Mouse (Mus musculus): ENCODE measurements at regions not wholly inside any gene's neighbourhood (a gene's known extent, or its start where the extent isn't known, plus 50 kb on each side); places are given as distances from the start of the nearest gene placed in this dataset.

DNA sequence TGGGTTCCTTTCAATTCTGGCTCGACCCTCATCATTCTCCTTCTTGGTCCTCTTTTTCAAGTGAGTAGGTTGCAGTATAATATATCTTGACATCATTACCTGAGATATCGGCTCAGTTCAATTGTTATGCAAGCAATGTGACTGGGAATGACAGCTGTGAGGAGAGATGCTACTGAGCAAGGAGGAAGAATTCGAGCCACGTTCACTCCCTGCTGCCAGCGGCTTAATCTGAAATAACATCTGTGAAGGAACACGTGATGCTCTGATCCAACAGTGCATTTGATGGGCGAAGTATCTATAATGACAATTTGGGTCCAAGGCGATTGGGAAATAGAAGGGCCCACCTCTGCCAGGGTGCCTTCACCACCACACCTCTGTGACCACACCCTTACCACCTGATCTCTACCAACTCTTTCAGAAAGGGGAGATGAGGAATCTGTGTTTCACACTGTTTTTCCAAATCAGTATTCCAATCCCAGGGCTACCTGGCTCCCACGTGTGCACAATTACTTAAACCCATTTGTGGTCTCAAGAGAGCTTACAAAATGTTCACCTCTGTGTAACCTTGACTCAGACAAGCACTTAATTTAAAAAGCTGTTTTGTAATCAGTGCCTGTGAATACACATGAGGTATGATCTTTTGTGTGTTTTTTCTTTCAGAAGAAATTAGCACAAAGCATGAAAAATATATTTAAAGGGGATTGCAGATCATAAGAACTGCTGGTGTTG lies 248.6 kb upstream of the Sash1 start:
- H3K4me1 ChIP-seq = no peaks in the 10 kb centered on the region; the same call in 1 of the 2 replicates
- no peak overlapping the region for H3K27ac ChIP-seq
- no peak for ATAC-seq (ENCODE audit: low FRiP score)
- no peak overlapping the region for H3K9ac ChIP-seq
- H3K4me3 ChIP-seq (replicated peaks) = no peak overlapping the region
- H3K9me3 ChIP-seq = no peaks in the 10 kb centered on the region
- no peaks in the 10 kb centered on the region for H3K27me3 ChIP-seq
- H3K4me2 ChIP-seq = no peak overlapping the region
- H3K36me3 ChIP-seq (replicated peaks) = no peaks in the 10 kb centered on the region
- 80% methylated on average over 9 of the region's 9 CpGs for WGBS

DNA sequence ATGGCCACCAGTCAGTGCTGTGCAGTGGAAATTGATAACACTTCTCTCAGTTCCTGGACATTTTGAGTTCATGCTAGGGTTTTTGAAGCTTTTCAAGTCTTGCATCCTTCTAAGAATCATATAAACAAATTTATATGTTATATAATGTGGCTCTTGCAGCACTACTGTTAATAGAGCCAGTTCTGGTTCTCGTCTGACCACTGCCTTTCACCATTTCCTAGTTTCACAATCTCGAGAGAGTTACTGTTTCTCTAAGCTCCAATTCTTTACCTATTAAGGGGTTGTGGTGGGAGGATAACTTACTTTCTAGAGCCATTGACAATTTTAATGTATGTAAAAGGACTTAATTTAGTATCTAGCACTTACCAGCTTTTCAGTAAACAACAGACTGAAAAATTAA lies 244.2 kb upstream of the Sash1 start:
- no peak for ATAC-seq (ENCODE audit: low FRiP score)
- no peak overlapping the region for H3K9ac ChIP-seq
- no peaks in the 10 kb centered on the region; the same call in 1 of the 2 replicates for H3K4me1 ChIP-seq
- H3K36me3 ChIP-seq (replicated peaks) = no peaks in the 10 kb centered on the region
- H3K9me3 ChIP-seq = no peaks in the 10 kb centered on the region
- H3K4me2 ChIP-seq = no peak overlapping the region
- H3K27ac ChIP-seq = no peak overlapping the region
- no peaks in the 10 kb centered on the region for H3K27me3 ChIP-seq
- H3K4me3 ChIP-seq (replicated peaks) = no peak overlapping the region
- WGBS = 85% methylated on average over 2 of the region's 2 CpGs

DNA sequence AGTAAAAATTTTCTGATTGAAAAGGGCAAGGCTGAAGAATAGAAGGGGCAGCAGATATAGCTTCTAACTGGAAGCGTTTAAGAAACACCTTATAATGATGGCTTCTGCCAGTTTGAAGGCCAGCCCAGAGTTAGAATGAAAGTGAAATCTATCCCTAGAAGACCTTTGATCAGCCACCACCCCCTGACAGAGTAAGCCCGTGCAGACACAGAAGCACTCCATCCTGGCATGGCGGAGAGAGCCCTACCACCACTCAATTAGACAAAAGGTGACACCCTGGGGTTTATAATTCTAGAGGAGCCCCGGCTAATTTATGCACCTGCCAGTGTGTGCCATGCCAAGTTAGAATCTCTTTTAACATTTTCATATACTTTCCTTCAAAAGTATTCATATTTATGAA lies 233.4 kb upstream of the Sash1 start:
- peak; percentile 43; the same call in 1 of the 2 replicates for ATAC-seq (ENCODE audit: low FRiP score)
- 0 out of 2 replicates have a peak overlapping the region, but pooled peaks have one; percentile 25 for H3K27ac ChIP-seq
- H3K9ac ChIP-seq = no peak overlapping the region
- H3K4me3 ChIP-seq (replicated peaks) = no peak overlapping the region
- no peak overlapping the region for H3K4me2 ChIP-seq
- H3K36me3 ChIP-seq (replicated peaks) = no peaks in the 10 kb centered on the region
- 5% methylated on average over 4 of the region's 4 CpGs for WGBS
- H3K4me1 ChIP-seq = peaks cover 26% of the 10 kb centered on the region
- H3K27me3 ChIP-seq = 0 out of 2 replicates have a peak, but pooled peaks cover 4% of the 10 kb centered on the region
- no peaks in the 10 kb centered on the region for H3K9me3 ChIP-seq

DNA sequence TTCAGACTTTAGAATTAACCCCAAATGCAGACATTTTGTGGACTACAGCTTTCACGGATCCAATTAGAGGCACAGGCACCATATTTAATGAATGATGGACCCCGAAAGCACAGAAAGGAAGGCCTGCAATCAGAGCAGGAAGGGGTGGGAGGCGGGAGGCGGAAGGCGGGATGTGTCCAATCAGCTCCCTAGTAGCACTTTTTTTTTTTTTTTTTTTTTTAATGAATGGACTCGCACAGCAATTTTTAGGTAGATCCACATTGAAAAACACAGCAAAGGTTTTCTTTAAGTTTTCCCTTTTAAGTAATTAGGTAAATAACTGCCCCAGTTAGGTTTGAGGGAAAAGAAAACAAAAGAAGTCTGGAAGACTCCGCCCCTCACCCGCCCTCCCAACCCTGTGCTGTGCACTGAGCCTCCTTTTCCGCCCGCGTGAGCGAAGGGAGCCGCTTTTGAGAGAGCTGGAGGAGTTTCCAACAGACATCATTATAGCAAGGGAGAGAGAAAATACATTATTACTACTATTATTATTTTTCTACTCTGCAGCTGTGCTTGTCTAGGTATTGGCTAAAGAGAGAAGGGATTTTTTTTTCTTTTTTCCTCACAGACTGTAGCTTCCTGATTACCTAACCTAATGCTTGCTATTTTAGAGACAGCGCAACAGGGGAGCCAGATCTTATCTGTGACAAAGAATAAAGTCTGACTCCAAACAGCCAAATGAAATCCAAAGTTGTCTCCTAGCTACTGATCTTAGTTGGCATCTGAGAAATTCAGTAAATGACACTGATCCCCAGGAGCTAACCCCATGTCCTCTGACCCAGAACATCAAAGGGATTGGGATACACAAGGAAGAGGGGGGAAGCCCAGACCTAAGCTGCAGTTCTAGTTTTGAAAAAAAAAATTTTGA lies 232.0 kb upstream of the Sash1 start:
- Histone ChIP-seq H3K4me3 (replicated peaks) (peak overlapping the region; percentile 23), H3K9ac (no peak overlapping the region), H3K9me3 (no peaks in the 10 kb centered on the region), H3K36me3 (replicated peaks) (no peaks in the 10 kb centered on the region), H3K4me1 (peaks cover 26% of the 10 kb centered on the region), H3K4me2 (peak overlapping the region; percentile 42), H3K27ac (peak overlapping the region; percentile 43), H3K27me3 (0 out of 2 replicates have a peak, but pooled peaks cover 4% of the 10 kb centered on the region)
- peak; percentile 83 for ATAC-seq (ENCODE audit: low FRiP score)
- WGBS = 12% methylated on average over 14 of the region's 14 CpGs

- Histone ChIP-seq H3K4me2 (peak overlapping the region; percentile 42), H3K9ac (no peak overlapping the region), H3K36me3 (replicated peaks) (no peaks in the 10 kb centered on the region), H3K27ac (peak overlapping the region; percentile 37), H3K27me3 (0 out of 2 replicates have a peak, but pooled peaks cover 4% of the 10 kb centered on the region), H3K4me3 (replicated peaks) (peak overlapping the region; percentile 23), H3K4me1 (peaks cover 26% of the 10 kb centered on the region), H3K9me3 (no peaks in the 10 kb centered on the region)
- ATAC-seq (ENCODE audit: low FRiP score) = no peak
- WGBS = 86% methylated on average over 7 of the region's 7 CpGs
These were observed 231.3 kb upstream of the Sash1 start for GRCm38 (mm10) chr10:9117134-9117533.

- Histone ChIP-seq H3K9me3 (no peaks in the 10 kb centered on the region), H3K4me2 (no peak overlapping the region), H3K9ac (no peak overlapping the region), H3K36me3 (replicated peaks) (no peaks in the 10 kb centered on the region), H3K4me3 (replicated peaks) (no peak overlapping the region), H3K27ac (no peak overlapping the region), H3K27me3 (no peaks in the 10 kb centered on the region), H3K4me1 (peaks cover 15% of the 10 kb centered on the region)
- 85% methylated on average over 5 of the region's 5 CpGs for WGBS
- ATAC-seq (ENCODE audit: low FRiP score) = no peak
These were observed 227.8 kb upstream of the Sash1 start for GRCm38 (mm10) chr10:9113706-9114105.

DNA sequence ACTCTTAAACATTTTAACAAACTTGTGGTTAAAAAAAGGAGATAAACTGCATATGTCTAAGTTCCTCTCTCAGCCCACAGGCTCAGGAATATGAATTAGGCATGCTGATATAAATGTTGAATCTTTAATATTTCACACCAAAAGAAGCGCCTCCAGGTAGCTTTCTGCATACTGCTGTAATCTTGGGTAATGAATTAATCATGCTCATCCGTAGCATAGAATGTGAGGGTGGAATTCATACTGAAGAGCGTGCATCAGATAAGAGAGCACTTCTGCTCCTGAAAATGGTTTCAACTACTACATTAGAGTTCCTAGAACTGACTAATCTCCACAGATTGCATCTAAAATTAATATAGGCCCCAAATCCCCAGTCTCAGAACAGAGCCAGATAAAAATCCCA lies 225.2 kb upstream of the Sash1 start:
- ATAC-seq (ENCODE audit: low FRiP score) = no peak
- H3K4me1 ChIP-seq = no peaks in the 10 kb centered on the region
- H3K36me3 ChIP-seq (replicated peaks) = no peaks in the 10 kb centered on the region
- no peak overlapping the region for H3K4me3 ChIP-seq (replicated peaks)
- WGBS = 94% methylated on average over 3 of the region's 3 CpGs
- H3K27me3 ChIP-seq = no peaks in the 10 kb centered on the region
- no peak overlapping the region for H3K4me2 ChIP-seq
- no peak overlapping the region for H3K27ac ChIP-seq
- no peak overlapping the region for H3K9ac ChIP-seq
- H3K9me3 ChIP-seq = no peaks in the 10 kb centered on the region

GRCm38 (mm10) chr10:9096207-9096606 lies 210.3 kb upstream of the Sash1 start:
- Histone ChIP-seq H3K27me3 (no peaks in the 10 kb centered on the region), H3K9ac (no peak overlapping the region), H3K27ac (no peak overlapping the region), H3K36me3 (replicated peaks) (no peaks in the 10 kb centered on the region), H3K4me3 (replicated peaks) (no peak overlapping the region), H3K9me3 (no peaks in the 10 kb centered on the region), H3K4me2 (no peak overlapping the region), H3K4me1 (peaks cover 3% of the 10 kb centered on the region; the same call in 1 of the 2 replicates)
- WGBS = 91% methylated on average over 2 of the region's 2 CpGs
- ATAC-seq (ENCODE audit: low FRiP score) = no peak

DNA sequence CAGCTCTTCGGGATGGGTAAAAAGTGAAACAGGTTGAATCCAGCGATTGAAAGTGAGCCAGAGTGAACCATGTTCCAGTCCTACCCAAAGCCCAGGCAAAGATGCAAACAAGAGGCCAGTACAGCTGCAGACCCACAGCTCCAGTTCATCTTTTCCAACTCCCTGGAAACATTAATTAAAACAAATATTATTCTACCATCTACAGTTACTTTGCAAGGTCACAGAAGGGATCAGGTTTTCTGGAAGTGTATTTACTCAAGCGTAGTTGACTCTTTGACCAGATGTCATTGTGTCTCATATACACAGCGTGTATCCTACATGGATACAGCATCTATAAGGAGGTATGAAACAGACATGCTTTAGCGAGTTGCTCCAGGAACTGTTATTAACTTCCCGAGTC lies 209.3 kb upstream of the Sash1 start:
- no peaks in the 10 kb centered on the region for H3K36me3 ChIP-seq (replicated peaks)
- no peaks in the 10 kb centered on the region for H3K27me3 ChIP-seq
- no peaks in the 10 kb centered on the region for H3K9me3 ChIP-seq
- WGBS = 85% methylated on average over 6 of the region's 6 CpGs
- no peak overlapping the region for H3K4me3 ChIP-seq (replicated peaks)
- H3K27ac ChIP-seq = no peak overlapping the region
- H3K4me2 ChIP-seq = no peak overlapping the region
- H3K4me1 ChIP-seq = peaks cover 3% of the 10 kb centered on the region; the same call in 1 of the 2 replicates
- ATAC-seq (ENCODE audit: low FRiP score) = no peak
- H3K9ac ChIP-seq = no peak overlapping the region

GRCm38 (mm10) chr10:9092237-9092885 lies 206.5 kb upstream of the Sash1 start:
- Histone ChIP-seq H3K4me2 (no peak overlapping the region), H3K27me3 (no peaks in the 10 kb centered on the region), H3K9ac (no peak overlapping the region), H3K4me3 (replicated peaks) (no peak overlapping the region), H3K27ac (no peak overlapping the region), H3K9me3 (no peaks in the 10 kb centered on the region), H3K36me3 (replicated peaks) (no peaks in the 10 kb centered on the region), H3K4me1 (peaks cover 3% of the 10 kb centered on the region; the same call in 1 of the 2 replicates)
- 71% methylated on average over 10 of the region's 10 CpGs for WGBS
- no peak for ATAC-seq (ENCODE audit: low FRiP score)

- Histone ChIP-seq H3K9ac (no peak overlapping the region), H3K4me1 (peaks cover 3% of the 10 kb centered on the region; the same call in 1 of the 2 replicates), H3K9me3 (no peaks in the 10 kb centered on the region), H3K27me3 (no peaks in the 10 kb centered on the region), H3K36me3 (replicated peaks) (no peaks in the 10 kb centered on the region), H3K4me2 (no peak overlapping the region), H3K4me3 (replicated peaks) (no peak overlapping the region), H3K27ac (no peak overlapping the region)
- ATAC-seq (ENCODE audit: low FRiP score) = no peak
- WGBS = 94% methylated on average over 6 of the region's 6 CpGs
These were observed 205.1 kb upstream of the Sash1 start for GRCm38 (mm10) chr10:9090961-9091360.

DNA sequence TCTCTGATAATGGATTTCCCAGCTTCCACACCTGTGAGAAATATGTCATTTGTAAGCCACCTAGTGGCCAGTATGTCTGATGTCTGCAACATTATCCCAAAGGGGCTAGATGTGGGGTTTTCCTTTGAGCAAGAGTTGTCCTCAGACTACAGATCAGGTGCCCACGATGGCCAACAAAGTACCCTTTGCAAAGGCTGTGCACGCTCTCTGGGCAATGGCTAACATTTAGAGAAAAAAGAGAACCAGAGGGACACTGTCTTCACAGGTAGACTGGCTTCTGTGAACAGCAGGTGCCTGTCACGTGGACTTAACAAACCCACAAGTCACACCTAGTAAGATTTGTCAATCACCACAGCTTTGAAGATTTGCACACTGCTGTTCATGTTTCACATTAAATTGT lies 202.0 kb upstream of the Sash1 start:
- H3K36me3 ChIP-seq (replicated peaks) = no peaks in the 10 kb centered on the region
- H3K4me1 ChIP-seq = no peaks in the 10 kb centered on the region
- H3K9ac ChIP-seq = no peak overlapping the region
- H3K4me3 ChIP-seq (replicated peaks) = no peak overlapping the region
- no peaks in the 10 kb centered on the region for H3K9me3 ChIP-seq
- H3K27me3 ChIP-seq = no peaks in the 10 kb centered on the region
- H3K27ac ChIP-seq = no peak overlapping the region
- H3K4me2 ChIP-seq = no peak overlapping the region
- 95% methylated on average over 3 of the region's 3 CpGs for WGBS
- no peak for ATAC-seq (ENCODE audit: low FRiP score)
